Mouse (Mus musculus) limb, embryonic 14.5 days (tissue): ENCODE measurements around the gene Tead3. TPM values are rescaled to one million over a fixed set of nuclear protein-coding genes. Genes with fewer than 3 reads are reported as not detected.
"Not testable (repeated sequence)": the region's sequence is repeated elsewhere in the genome, so short reads cannot be mapped to it uniquely, and the experiment has no call there.

ENCODE experiments used
- ATAC-seq: fragments of 200-750 bp; cut with Nextera tagmentation; 2 replicates; pipeline ENCODE4 v1.8.0; 2017; ENCODE audit warnings: low read depth, moderate number of reproducible peaks, moderate TSS enrichment; ENCODE audit not compliant: low FRiP score
- DNase-seq: peaks from one replicate; pipeline ENCODE4 v3.0.0-alpha.2; 2015; ENCODE audit warnings: low spot score
- H3K27ac ChIP-seq: fragments of 300-500 bp; sonication (generic); replicated peaks from 2 replicates; pipeline ENCODE4 v1.5.1; 2014; ENCODE audit warnings: low read depth, mild to moderate bottlenecking, low read length, moderate library complexity, mixed read lengths
- H3K27me3 ChIP-seq: fragments of 300-500 bp; sonication (generic); 2 replicates; pipeline ENCODE4 v1.6.1; 2014; ENCODE audit warnings: low read length, mixed read lengths; ENCODE audit not compliant: control insufficient read depth, insufficient read depth
- H3K36me3 ChIP-seq: fragments of 300-500 bp; sonication (generic); 2 replicates; pipeline ENCODE4 v1.6.1; 2014; ENCODE audit warnings: mild to moderate bottlenecking, low read length, moderate library complexity, mixed read lengths; ENCODE audit not compliant: control insufficient read depth, insufficient read depth
- H3K4me1 ChIP-seq: fragments of 300-500 bp; sonication (generic); 2 replicates; pipeline ENCODE4 v1.6.1; 2014; ENCODE audit warnings: antibody characterized with exemption, low read length, mixed read lengths; ENCODE audit not compliant: control insufficient read depth, insufficient read depth
- H3K4me2 ChIP-seq: fragments of 300-500 bp; sonication (generic); replicated peaks from 2 replicates; pipeline ENCODE4 v1.6.1; 2014; ENCODE audit warnings: low read depth, mild to moderate bottlenecking, low read length, moderate library complexity; ENCODE audit not compliant: severe bottlenecking
- H3K4me3 ChIP-seq: fragments of 300-500 bp; sonication (generic); replicated peaks from 2 replicates; pipeline ENCODE4 v1.5.1; 2014; ENCODE audit warnings: low read length
- H3K9ac ChIP-seq: fragments of 300-500 bp; sonication (generic); 2 replicates; pipeline ENCODE4 v1.6.1; 2014; ENCODE audit warnings: mild to moderate bottlenecking, low read depth, low read length, moderate library complexity; ENCODE audit not compliant: severe bottlenecking
- H3K9me3 ChIP-seq: fragments of 300-500 bp; sonication (generic); 2 replicates; pipeline ENCODE4 v1.6.1; 2016; ENCODE audit warnings: low read length; ENCODE audit not compliant: control insufficient read depth
- POLR2A ChIP-seq: fragments of 200-500 bp; IDR thresholded peaks from 2 replicates; pipeline ENCODE4 v1.8.0; 2012; ENCODE audit warnings: inconsistent platforms, mild to moderate bottlenecking, moderate library complexity, borderline replicate concordance; ENCODE audit not compliant: insufficient read depth, insufficient read length; ENCODE audit errors: extremely low read depth
- whole genome bisulfite sequencing: fragments of 180-500 bp; shearing (Covaris S2); extraction: QIAGEN DNeasy Blood & Tissue Kit; methylation state at CpG from one replicate; pipeline ENCODE4 v1.1.7; 2014; 5-methylcytosine and 5-hydroxymethylcytosine counted together
- polyA plus RNA-seq, 2 experiments: library from polyadenylated mRNA; depleted of rRNA in 1 of 2; stranded (reverse) in 1 of 2; unstranded in 1 of 2; fragments of >200 nt; fragmentation: Nextera tagmentation in 1 of 2; extraction: Ambion mirVana in 1 of 2; gene quantifications; 2 replicates each; pipeline versions ENCODE4 v1.2.1 to v1.2.3; 2012 to 2014

Gene Tead3
- polyA plus RNA-seq, 2 experiments = 17.4 to 85.6 TPM

GRCm38 (mm10) chr17:28332915-28333546 lies 17.6 kb downstream of the Tead3 start:
- Histone ChIP-seq H3K9ac (no peak overlapping the region), H3K4me2 (0 out of 2 replicates have a peak overlapping the region, but pooled peaks have one; percentile 3), H3K4me1 (peaks cover 18% of the 10 kb centered on the region), H3K9me3 (no peaks in the 10 kb centered on the region), H3K4me3 (no peak overlapping the region), H3K27me3 (no peaks in the 10 kb centered on the region), H3K36me3 (peaks cover 81% of the 10 kb centered on the region), H3K27ac (no peak overlapping the region)
- WGBS = 44% methylated on average over 31 of the region's 31 CpGs
- TF ChIP-seq POLR2A = no peak
- no peak for ATAC-seq
- no peak for DNase-seq

DNA sequence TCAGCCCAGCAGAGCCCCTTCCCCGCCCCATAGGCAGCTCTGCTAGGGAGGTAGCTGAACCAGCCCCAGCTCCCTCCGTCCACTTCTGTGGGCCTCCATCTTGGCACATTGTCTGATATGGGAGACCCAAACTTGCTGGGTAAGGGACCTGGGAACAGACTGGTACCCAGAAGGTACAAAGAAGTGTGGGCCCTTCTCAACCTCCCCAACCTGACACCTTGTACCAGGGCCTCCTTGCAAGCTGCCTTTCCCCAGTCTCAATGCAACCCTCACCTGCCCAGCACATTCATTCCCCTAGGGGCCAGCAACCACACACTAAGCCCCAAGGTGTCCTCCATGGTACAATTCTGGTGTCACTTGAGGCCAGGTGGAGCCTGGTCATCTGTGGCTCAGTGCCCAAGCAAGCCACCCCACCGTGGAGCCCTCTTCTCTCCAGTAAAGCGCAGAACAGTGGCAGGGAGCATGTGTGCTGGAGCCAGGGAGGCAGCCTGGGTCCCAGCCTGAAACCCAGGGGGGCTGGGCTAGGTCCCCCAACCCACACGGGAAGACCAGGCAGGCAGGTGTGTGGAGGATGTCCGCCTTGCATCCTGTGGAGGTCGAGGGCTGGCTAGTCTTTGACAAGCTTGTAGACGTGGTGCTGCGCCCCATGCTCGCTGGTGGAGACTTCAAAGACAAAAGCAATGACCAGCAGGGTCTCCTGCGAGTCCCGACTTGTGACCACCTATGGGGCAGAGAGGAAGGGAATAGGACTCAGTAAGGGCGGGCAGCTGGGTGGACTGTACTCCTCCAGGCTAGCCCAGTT lies 18.3 kb downstream of the Tead3 start:
- H3K4me2 ChIP-seq = no peak overlapping the region

GRCm38 (mm10) chr17:28331241-28332112 lies 19.1 kb downstream of the Tead3 start:
- H3K36me3 ChIP-seq = peaks cover 70% of the 10 kb centered on the region
- H3K27ac ChIP-seq = no peak overlapping the region
- peaks cover 26% of the 10 kb centered on the region for H3K4me1 ChIP-seq
- TF ChIP-seq POLR2A = no peak
- no peaks in the 10 kb centered on the region for H3K9me3 ChIP-seq
- no peak for ATAC-seq
- WGBS = 18% methylated on average over 6 of the region's 7 CpGs
- no peak overlapping the region for H3K4me3 ChIP-seq
- H3K27me3 ChIP-seq = no peaks in the 10 kb centered on the region
- no peak overlapping the region for H3K9ac ChIP-seq
- no peak for DNase-seq
- H3K4me2 ChIP-seq = no peak overlapping the region

More for the DNA sequence above, 18.3 kb downstream of the Tead3 start:
- ATAC-seq (no peak), DNase-seq (no peak)
- peaks cover 25% of the 10 kb centered on the region for H3K4me1 ChIP-seq
- WGBS = 49% methylated on average over 13 of the region's 13 CpGs
- TF ChIP-seq POLR2A = no peak
- H3K4me3 ChIP-seq = no peak overlapping the region
- H3K9me3 ChIP-seq = no peaks in the 10 kb centered on the region
- H3K27me3 ChIP-seq = no peaks in the 10 kb centered on the region
- no peak overlapping the region for H3K27ac ChIP-seq
- peaks cover 74% of the 10 kb centered on the region for H3K36me3 ChIP-seq
- H3K9ac ChIP-seq = no peak overlapping the region

DNA sequence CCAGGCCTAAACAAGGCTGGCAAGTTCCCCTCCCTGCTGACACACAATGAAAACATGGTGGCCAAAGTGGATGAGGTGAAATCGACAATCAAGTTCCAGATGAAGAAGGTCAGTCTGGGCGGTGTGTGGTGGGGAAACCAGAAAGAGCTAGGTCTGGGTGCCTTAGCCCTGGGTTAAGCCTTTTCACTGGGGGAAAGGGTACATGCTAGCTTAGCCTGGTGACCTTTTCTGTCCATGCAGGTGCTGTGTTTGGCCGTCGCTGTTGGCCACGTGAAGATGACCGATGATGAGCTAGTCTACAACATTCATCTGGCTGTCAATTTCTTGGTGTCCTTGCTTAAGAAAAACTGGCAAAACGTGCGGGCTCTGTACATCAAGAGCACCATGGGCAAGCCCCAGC lies 20.0 kb downstream of the Tead3 start:
- H3K27ac ChIP-seq, H3K4me3 ChIP-seq, H3K27me3 ChIP-seq, ATAC-seq, H3K9ac ChIP-seq, DNase-seq, H3K9me3 ChIP-seq: not testable (repeated sequence)
- H3K4me1 ChIP-seq = peaks cover 26% of the 10 kb centered on the region
- 0 out of 2 replicates have a peak overlapping the region, but pooled peaks have one; percentile 90 for H3K4me2 ChIP-seq
- H3K36me3 ChIP-seq = peaks cover 67% of the 10 kb centered on the region
- WGBS = 67% methylated on average over 6 of the region's 8 CpGs

GRCm38 (mm10) chr17:28330232-28330546 lies 20.4 kb downstream of the Tead3 start:
- Histone ChIP-seq H3K27ac (no peak overlapping the region), H3K9ac (peak overlapping the region; percentile 97; the same call in 1 of the 2 replicates), H3K27me3 (no peaks in the 10 kb centered on the region), H3K4me2 (peak overlapping the region; percentile 90), H3K4me1 (peaks cover 26% of the 10 kb centered on the region), H3K9me3 (no peaks in the 10 kb centered on the region), H3K4me3 (peak overlapping the region; percentile 85), H3K36me3 (peaks cover 63% of the 10 kb centered on the region)
- DNase-seq (no peak), ATAC-seq (no peak)
- 42% methylated on average over 2 of the region's 2 CpGs for WGBS
- TF ChIP-seq POLR2A = no peak
